Mouse (Mus musculus) cerebellum, postnatal 10 days (tissue): ENCODE measurements around the gene Scaper.

Source experiments
- DNase-seq, 2 experiments: peaks; one replicate each; pipeline ENCODE4 v3.0.0; 2021; ENCODE audit warnings: mixed read lengths in 2 of 2

Scaper gene

GRCm38 (mm10) chr9:55539661-55540390 lies 398.1 kb downstream of the Scaper start:
- DNase-seq = peak in 1 of 2 experiments; percentile 49

GRCm38 (mm10) chr9:55539006-55539405 lies 398.9 kb downstream of the Scaper start:
- DNase-seq = no peak

GRCm38 (mm10) chr9:55538377-55538776 lies 399.5 kb downstream of the Scaper start, which contains the start of gene Isl2:
Gene Isl2 (plus strand): TSS chr9:55538672.
- DNase-seq = peak; percentile 59 to 62

GRCm38 (mm10) chr9:55535907-55536306 lies 402.0 kb downstream of the Scaper start:
- peak; percentile 92 to 96 for DNase-seq

- peak in 1 of 2 experiments; percentile 36 for DNase-seq
Measured at GRCm38 (mm10) chr9:55525716-55526115, 412.2 kb downstream of the Scaper start.

GRCm38 (mm10) chr9:55512027-55512543 lies 425.8 kb downstream of the Scaper start, which contains the start of gene Etfa:
Gene Etfa (minus strand): TSS chr9:55512243.
- peak; percentile 95 to 97 for DNase-seq

GRCm38 (mm10) chr9:55511521-55511993 lies 426.4 kb downstream of the Scaper start:
- peak in 1 of 2 experiments; percentile 68 for DNase-seq

GRCm38 (mm10) chr9:55510651-55511235 lies 427.2 kb downstream of the Scaper start:
- DNase-seq = peak; percentile 21 to 23

GRCm38 (mm10) chr9:55509731-55510130 lies 428.2 kb downstream of the Scaper start:
- DNase-seq = no peak

- no peak for DNase-seq
Measured at GRCm38 (mm10) chr9:55508701-55509100, 429.2 kb downstream of the Scaper start.

GRCm38 (mm10) chr9:55507922-55508321 lies 430.0 kb downstream of the Scaper start:
- peak; percentile 15 to 28 for DNase-seq
